Mouse (Mus musculus): ENCODE results near the gene 1810010H24Rik. TPM values are rescaled to one million over a fixed set of nuclear protein-coding genes. Genes with fewer than 3 reads are reported as not detected.
"Not testable (repeated sequence)": the region's sequence is repeated elsewhere in the genome, so short reads cannot be mapped to it uniquely, and the experiment has no call there.

1810010H24Rik gene
- total RNA-seq, 2 experiments from 2014 or later: 0.86 to 1.3 TPM

- intact Hi-C loops (cut with DNase I): no loop called here
- peak; percentile 94 for DNase-seq
- Histone ChIP-seq H3K4me3 (peak within 1 kb of the TSS; percentile 79), H3K27ac (peak within 1 kb of the TSS; percentile 94)
- no peak for TF ChIP-seq CTCF (IDR thresholded peaks at IDR 0.05)
Measured at GRCm38 (mm10) chr11:106999151-106999948, 26.1 kb upstream of the 1810010H24Rik start, which contains the start of gene Kpna2. Gene Kpna2, minus strand, starts transcription at chr11:106999541.

- TF ChIP-seq CTCF (IDR thresholded peaks at IDR 0.05): no peak
- intact Hi-C loops (cut with DNase I): loop anchor here (1.0 kb wide), 1 partner anchor 12 kb away; no protein-coding TSS in a partner anchor
- H3K27ac ChIP-seq: peak overlapping the region; percentile 94
- peak overlapping the region; percentile 79 for H3K4me3 ChIP-seq
- no peak for DNase-seq
Measured at GRCm38 (mm10) chr11:106999949-107000513, 25.4 kb upstream of the 1810010H24Rik start.

- no peak overlapping the region for H3K27ac ChIP-seq
- TF ChIP-seq CTCF (IDR thresholded peaks at IDR 0.05): no peak
- no peak for DNase-seq
- intact Hi-C loops (cut with DNase I): no loop called here
- no peak overlapping the region for H3K4me3 ChIP-seq
Measured at GRCm38 (mm10) chr11:107001760-107002675, 23.5 kb upstream of the 1810010H24Rik start.

GRCm38 (mm10) chr11:107005538-107005937 lies 19.9 kb upstream of the 1810010H24Rik start:
- no peak for DNase-seq
- no peak overlapping the region for H3K27ac ChIP-seq
- no peak overlapping the region for H3K4me3 ChIP-seq
- intact Hi-C loops (cut with DNase I): no loop called here
- TF ChIP-seq CTCF (IDR thresholded peaks at IDR 0.05): no peak

GRCm38 (mm10) chr11:107010447-107010846 lies 15.0 kb upstream of the 1810010H24Rik start:
- H3K4me3 ChIP-seq: no peak overlapping the region
- no peak for DNase-seq
- TF ChIP-seq CTCF (IDR thresholded peaks at IDR 0.05): no peak
- intact Hi-C loops (cut with DNase I): no loop called here
- no peak overlapping the region for H3K27ac ChIP-seq

GRCm38 (mm10) chr11:107011171-107011570 lies 14.3 kb upstream of the 1810010H24Rik start:
- H3K27ac ChIP-seq: peak overlapping the region; percentile 99
- TF ChIP-seq CTCF (IDR thresholded peaks at IDR 0.05): no peak
- H3K4me3 ChIP-seq: no peak overlapping the region; the same call in 1 of the 2 replicates

GRCm38 (mm10) chr11:107011669-107012323 lies 13.7 kb upstream of the 1810010H24Rik start:
- TF ChIP-seq CTCF (IDR thresholded peaks at IDR 0.05): no peak
- intact Hi-C loops (cut with DNase I): loop anchor here (1.0 kb wide), 1 partner anchor 11 kb away; no protein-coding TSS in a partner anchor
- peak; percentile 43 for DNase-seq
- Histone ChIP-seq H3K27ac (peak overlapping the region; percentile 99), H3K4me3 (peak overlapping the region; percentile 85)

More at GRCm38 (mm10) chr11:107011171-107011570, 14.3 kb upstream of the 1810010H24Rik start:
- peak; percentile 21 for DNase-seq
- intact Hi-C loops (cut with DNase I): no loop called here

GRCm38 (mm10) chr11:107012324-107013017 lies 13.0 kb upstream of the 1810010H24Rik start:
- intact Hi-C loops (cut with DNase I): loop anchor here (1.0 kb wide), 1 partner anchor 12 kb away; no protein-coding TSS in a partner anchor
- Histone ChIP-seq H3K27ac (peak overlapping the region; percentile 99), H3K4me3 (peak overlapping the region; percentile 85)
- peak; percentile 97 for DNase-seq
- no peak for TF ChIP-seq CTCF (IDR thresholded peaks at IDR 0.05)

GRCm38 (mm10) chr11:107014020-107014585 lies 11.4 kb upstream of the 1810010H24Rik start:
- peak overlapping the region; percentile 60 for H3K4me3 ChIP-seq
- H3K27ac ChIP-seq: peak overlapping the region; percentile 56; the same call in 1 of the 2 replicates
- DNase-seq: no peak
- TF ChIP-seq CTCF (IDR thresholded peaks at IDR 0.05): peak; percentile 31
- intact Hi-C loops (cut with DNase I): no loop called here

GRCm38 (mm10) chr11:107014597-107015309 lies 10.7 kb upstream of the 1810010H24Rik start:
- Histone ChIP-seq H3K4me3 (peak overlapping the region; percentile 60), H3K27ac (peak overlapping the region; percentile 56)
- intact Hi-C loops (cut with DNase I): no loop called here
- peak; percentile 55 for TF ChIP-seq CTCF (IDR thresholded peaks at IDR 0.05)
- peak; percentile 27 for DNase-seq

GRCm38 (mm10) chr11:107015535-107016187 lies 9.8 kb upstream of the 1810010H24Rik start:
- H3K27ac ChIP-seq; DNase-seq; intact Hi-C loops (cut with DNase I); H3K4me3 ChIP-seq: not testable (repeated sequence)

All from gastrocnemius, adult 2 months (tissue).